Mouse (Mus musculus): ENCODE results near the gene Vtcn1. TPM values are rescaled to one million over a fixed set of nuclear protein-coding genes. Genes with fewer than 3 reads are reported as not detected.

Gene Vtcn1
- polyA plus RNA-seq, 1 experiment from 2014 or later = not detected

- Histone ChIP-seq H3K27me3 (ENCODE audit: control insufficient read depth, insufficient read depth, low read depth, low read length) (no peaks in the 10 kb centered on the region), H3K27ac (ENCODE audit: low read length) (no peak overlapping the region), H3K4me1 (ENCODE audit: control insufficient read depth, insufficient read depth, low read length) (no peaks in the 10 kb centered on the region), H3K9ac (ENCODE audit: low read depth, low read length) (no peak overlapping the region), H3K4me3 (ENCODE audit: low read depth, low read length) (no peak overlapping the region), H3K9me3 (replicated peaks; ENCODE audit: control insufficient read depth, low read length, poor library complexity, severe bottlenecking) (no peaks in the 10 kb centered on the region), H3K4me2 (ENCODE audit: low read length) (no peak overlapping the region), H3K36me3 (ENCODE audit: control insufficient read depth, insufficient read depth, low read length) (no peaks in the 10 kb centered on the region)
- WGBS = 74% methylated on average over 6 of the region's 6 CpGs
- ATAC-seq = no peak
These were observed 83.3 kb downstream of the Vtcn1 start for GRCm38 (mm10) chr3:100908594-100908993.

GRCm38 (mm10) chr3:100910621-100911020 lies 85.4 kb downstream of the Vtcn1 start:
- H3K27ac ChIP-seq (ENCODE audit: low read length) = no peak overlapping the region
- H3K4me3 ChIP-seq (ENCODE audit: low read depth, low read length) = no peak overlapping the region
- H3K27me3 ChIP-seq (ENCODE audit: control insufficient read depth, insufficient read depth, low read depth, low read length) = no peaks in the 10 kb centered on the region
- no peaks in the 10 kb centered on the region for H3K4me1 ChIP-seq (ENCODE audit: control insufficient read depth, insufficient read depth, low read length)
- no peak for ATAC-seq
- WGBS = 68% methylated on average over 5 of the region's 5 CpGs
- no peak overlapping the region for H3K4me2 ChIP-seq (ENCODE audit: low read length)
- H3K9ac ChIP-seq (ENCODE audit: low read depth, low read length) = no peak overlapping the region
- H3K9me3 ChIP-seq (replicated peaks; ENCODE audit: control insufficient read depth, low read length, poor library complexity, severe bottlenecking) = no peaks in the 10 kb centered on the region
- H3K36me3 ChIP-seq (ENCODE audit: control insufficient read depth, insufficient read depth, low read length) = no peaks in the 10 kb centered on the region

- Histone ChIP-seq H3K9ac (ENCODE audit: low read depth, low read length) (no peak overlapping the region), H3K4me1 (ENCODE audit: control insufficient read depth, insufficient read depth, low read length) (no peaks in the 10 kb centered on the region), H3K36me3 (ENCODE audit: control insufficient read depth, insufficient read depth, low read length) (no peaks in the 10 kb centered on the region), H3K27me3 (ENCODE audit: control insufficient read depth, insufficient read depth, low read depth, low read length) (no peaks in the 10 kb centered on the region), H3K27ac (ENCODE audit: low read length) (no peak overlapping the region), H3K9me3 (replicated peaks; ENCODE audit: control insufficient read depth, low read length, poor library complexity, severe bottlenecking) (no peaks in the 10 kb centered on the region), H3K4me3 (ENCODE audit: low read depth, low read length) (no peak overlapping the region), H3K4me2 (ENCODE audit: low read length) (no peak overlapping the region)
- ATAC-seq = no peak
- 88% methylated on average over 9 of the region's 9 CpGs for WGBS
These were observed 85.8 kb downstream of the Vtcn1 start for GRCm38 (mm10) chr3:100911026-100911425.

GRCm38 (mm10) chr3:100911498-100912213 lies 86.4 kb downstream of the Vtcn1 start:
- no peak overlapping the region for H3K9ac ChIP-seq (ENCODE audit: low read depth, low read length)
- 77% methylated on average over 7 of the region's 7 CpGs for WGBS
- H3K4me3 ChIP-seq (ENCODE audit: low read depth, low read length) = no peak overlapping the region
- no peaks in the 10 kb centered on the region for H3K36me3 ChIP-seq (ENCODE audit: control insufficient read depth, insufficient read depth, low read length)
- H3K9me3 ChIP-seq (replicated peaks; ENCODE audit: control insufficient read depth, low read length, poor library complexity, severe bottlenecking) = no peaks in the 10 kb centered on the region
- no peak overlapping the region for H3K4me2 ChIP-seq (ENCODE audit: low read length)
- no peaks in the 10 kb centered on the region for H3K4me1 ChIP-seq (ENCODE audit: control insufficient read depth, insufficient read depth, low read length)
- no peak overlapping the region for H3K27ac ChIP-seq (ENCODE audit: low read length)
- no peak for ATAC-seq
- no peaks in the 10 kb centered on the region for H3K27me3 ChIP-seq (ENCODE audit: control insufficient read depth, insufficient read depth, low read depth, low read length)

- peaks cover 4% of the 10 kb centered on the region; the same call in 1 of the 2 replicates for H3K4me1 ChIP-seq (ENCODE audit: control insufficient read depth, insufficient read depth, low read length)
- 15% methylated on average over 7 of the region's 7 CpGs for WGBS
- no peak for ATAC-seq
These were observed 91.6 kb downstream of the Vtcn1 start for GRCm38 (mm10) chr3:100916844-100917243.

GRCm38 (mm10) chr3:100920611-100921140 lies 95.4 kb downstream of the Vtcn1 start:
- Histone ChIP-seq H3K4me3 (ENCODE audit: low read depth, low read length) (no peak overlapping the region), H3K9me3 (replicated peaks; ENCODE audit: control insufficient read depth, low read length, poor library complexity, severe bottlenecking) (no peaks in the 10 kb centered on the region), H3K4me2 (ENCODE audit: low read length) (no peak overlapping the region), H3K4me1 (ENCODE audit: control insufficient read depth, insufficient read depth, low read length) (peaks cover 22% of the 10 kb centered on the region), H3K36me3 (ENCODE audit: control insufficient read depth, insufficient read depth, low read length) (0 out of 2 replicates have a peak, but pooled peaks cover 3% of the 10 kb centered on the region), H3K9ac (ENCODE audit: low read depth, low read length) (no peak overlapping the region), H3K27ac (ENCODE audit: low read length) (no peak overlapping the region), H3K27me3 (ENCODE audit: control insufficient read depth, insufficient read depth, low read depth, low read length) (no peaks in the 10 kb centered on the region)
- 83% methylated on average over 9 of the region's 9 CpGs for WGBS
- no peak for ATAC-seq

More at GRCm38 (mm10) chr3:100916844-100917243, 91.6 kb downstream of the Vtcn1 start:
- Histone ChIP-seq H3K4me2 (ENCODE audit: low read length) (no peak overlapping the region), H3K9me3 (replicated peaks; ENCODE audit: control insufficient read depth, low read length, poor library complexity, severe bottlenecking) (no peaks in the 10 kb centered on the region), H3K4me3 (ENCODE audit: low read depth, low read length) (no peak overlapping the region), H3K27me3 (ENCODE audit: control insufficient read depth, insufficient read depth, low read depth, low read length) (no peaks in the 10 kb centered on the region), H3K9ac (ENCODE audit: low read depth, low read length) (no peak overlapping the region), H3K36me3 (ENCODE audit: control insufficient read depth, insufficient read depth, low read length) (no peaks in the 10 kb centered on the region), H3K27ac (ENCODE audit: low read length) (no peak overlapping the region)

GRCm38 (mm10) chr3:100921825-100922505 lies 96.7 kb downstream of the Vtcn1 start, which contains the start of gene Trim45:
TSS of gene Trim45 (plus strand) at chr3:100922202.
- Histone ChIP-seq H3K4me3 (ENCODE audit: low read depth, low read length) (peak within 1 kb of the TSS; percentile 49), H3K27ac (ENCODE audit: low read length) (peak within 1 kb of the TSS; percentile 84), H3K9ac (ENCODE audit: low read depth, low read length) (peak within 1 kb of the TSS; percentile 78), H3K9me3 (replicated peaks; ENCODE audit: control insufficient read depth, low read length, poor library complexity, severe bottlenecking) (no peaks in the 10 kb centered on the region), H3K27me3 (ENCODE audit: control insufficient read depth, insufficient read depth, low read depth, low read length) (no peaks in the 10 kb centered on the region), H3K36me3 (ENCODE audit: control insufficient read depth, insufficient read depth, low read length) (0 out of 2 replicates have a peak, but pooled peaks cover 3% of the 10 kb centered on the region), H3K4me1 (ENCODE audit: control insufficient read depth, insufficient read depth, low read length) (peaks cover 26% of the 10 kb centered on the region), H3K4me2 (ENCODE audit: low read length) (peak within 1 kb of the TSS; percentile 77)
- WGBS = under 1% methylated on average over 39 of the region's 39 CpGs
- ATAC-seq = peak; percentile 99

GRCm38 (mm10) chr3:100922506-100923375 lies 97.5 kb downstream of the Vtcn1 start:
- H3K4me2 ChIP-seq (ENCODE audit: low read length) = peak overlapping the region; percentile 77
- peak overlapping the region; percentile 78 for H3K9ac ChIP-seq (ENCODE audit: low read depth, low read length)
- no peaks in the 10 kb centered on the region for H3K27me3 ChIP-seq (ENCODE audit: control insufficient read depth, insufficient read depth, low read depth, low read length)
- H3K4me1 ChIP-seq (ENCODE audit: control insufficient read depth, insufficient read depth, low read length) = peaks cover 28% of the 10 kb centered on the region
- peaks cover 3% of the 10 kb centered on the region; the same call in 1 of the 2 replicates for H3K36me3 ChIP-seq (ENCODE audit: control insufficient read depth, insufficient read depth, low read length)
- no peaks in the 10 kb centered on the region for H3K9me3 ChIP-seq (replicated peaks; ENCODE audit: control insufficient read depth, low read length, poor library complexity, severe bottlenecking)
- peak overlapping the region; percentile 84 for H3K27ac ChIP-seq (ENCODE audit: low read length)
- 37% methylated on average over 27 of the region's 28 CpGs for WGBS
- ATAC-seq = peak; percentile 73
- H3K4me3 ChIP-seq (ENCODE audit: low read depth, low read length) = peak overlapping the region; percentile 49

Measured in midbrain, embryonic 16.5 days (tissue).